ENCODE assay signal across 23 mouse cellular contexts in the genomic region with DNA sequence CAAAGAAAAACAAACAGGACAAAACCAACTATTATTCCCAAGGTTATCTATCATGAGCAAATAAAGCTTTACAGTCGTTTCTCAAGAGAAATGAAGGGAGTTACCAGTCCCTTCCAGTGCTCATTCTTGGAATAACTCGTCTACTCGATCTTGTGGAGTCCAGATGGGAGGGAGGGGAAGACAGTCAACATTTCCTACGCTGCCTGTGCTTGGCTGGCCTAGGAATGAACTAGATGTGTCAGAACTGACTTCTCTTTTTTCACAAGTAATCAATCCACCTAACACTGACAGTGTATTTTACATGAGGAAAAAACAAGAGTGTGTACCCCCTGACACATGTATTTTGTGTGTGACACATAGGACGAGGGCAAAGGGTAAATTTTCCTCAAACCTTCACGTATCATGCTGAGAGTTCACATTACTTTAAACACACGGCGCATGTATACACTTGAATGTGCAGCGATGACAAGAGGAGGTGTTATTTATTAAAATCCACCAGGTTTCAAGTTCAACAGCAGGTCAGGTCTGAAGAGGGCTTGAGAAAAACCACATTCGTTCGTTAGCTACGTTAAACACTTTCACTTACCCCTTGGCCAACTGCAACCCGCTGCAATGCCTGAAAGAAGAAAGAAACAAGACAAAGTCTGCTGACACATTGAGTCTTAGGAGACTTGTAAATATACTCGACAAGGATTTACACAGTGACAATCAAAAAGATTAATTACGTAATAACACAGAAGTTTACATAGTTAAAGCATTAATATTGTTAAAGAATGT. TPM values are rescaled to one million over a fixed set of nuclear protein-coding genes. Genes with fewer than 3 reads are reported as not detected.
DNase-seq lines count a peak whose midpoint lies in the region; ATAC-seq and TF ChIP-seq lines count a peak whose summit lies in the region.
"Had no signal": no experiment of that assay in that cellular context is flagged by ENCODE, and none has a peak within 500 bp of the region (broad histone marks: within the 10 kb centered on the region; RNA-seq: fewer than 3 reads in every experiment).

No protein-coding gene starts in this region.

- no peak overlapping the region for H3K9ac ChIP-seq in limb, embryonic 11.5 days (ENCODE audit: low read length)
- H3K9ac ChIP-seq in lung, postnatal 0 days (replicated peaks; ENCODE audit: low read depth): no peak overlapping the region
- no peak overlapping the region for H3K9ac ChIP-seq in stomach, embryonic 15.5 days
- H3K9ac ChIP-seq: heart, embryonic 15.5 days; midbrain, embryonic 13.5 days; neural tube, embryonic 13.5 days had no signal

- no peaks in the 10 kb centered on the region for H3K36me3 ChIP-seq in limb, embryonic 11.5 days (ENCODE audit: control insufficient read depth, insufficient read depth, low read length)
- peaks cover 7% of the 10 kb centered on the region; the same call in 1 of the 2 replicates for H3K36me3 ChIP-seq in limb, embryonic 10.5 days
- H3K36me3 ChIP-seq in lung, postnatal 0 days (ENCODE audit: insufficient read depth, low read length): no peaks in the 10 kb centered on the region
- H3K36me3 ChIP-seq in stomach, embryonic 15.5 days: no peaks in the 10 kb centered on the region

- no peak for TF ChIP-seq CTCF in lung, postnatal 0 days (IDR thresholded peaks at IDR 0.05)

- ATAC-seq in limb, embryonic 11.5 days (ENCODE audit: insufficient number of reproducible peaks, low FRiP score, low TSS enrichment, low read depth): peak; percentile 51; the same call in 1 of the 2 replicates
- ATAC-seq in lung, postnatal 0 days: peak; percentile 82
- ATAC-seq in stomach, embryonic 15.5 days (ENCODE audit: insufficient read depth, low FRiP score, low read depth): peak; percentile 61; the same call in 1 of the 2 replicates
- no peak for ATAC-seq in megakaryocyte, adult 5-6 weeks (ENCODE audit: poor library complexity, severe bottlenecking)
- ATAC-seq: midbrain, embryonic 13.5 days had no signal

- no peaks in the 10 kb centered on the region for H3K4me1 ChIP-seq in limb, embryonic 11.5 days (ENCODE audit: control insufficient read depth, insufficient read depth, low read length)
- peaks cover 17% of the 10 kb centered on the region for H3K4me1 ChIP-seq in limb, embryonic 10.5 days
- H3K4me1 ChIP-seq in lung, postnatal 0 days (ENCODE audit: insufficient read depth, low read depth, low read length): no peaks in the 10 kb centered on the region
- no peaks in the 10 kb centered on the region for H3K4me1 ChIP-seq in stomach, embryonic 15.5 days
- H3K4me1 ChIP-seq: embryonic facial prominence, embryonic 10.5 days; heart, embryonic 15.5 days had no signal

- intact Hi-C loops in heart, postnatal 25 days (cut with DNase I): no loop called here

- no peak overlapping the region for H3K4me2 ChIP-seq in limb, embryonic 11.5 days (ENCODE audit: low read depth, severe bottlenecking)
- peak overlapping the region; percentile 9; the same call in 1 of the 2 replicates for H3K4me2 ChIP-seq in lung, postnatal 0 days (replicated peaks; ENCODE audit: low read depth, low read length)
- H3K4me2 ChIP-seq in stomach, embryonic 15.5 days: peak overlapping the region; percentile 2; the same call in 1 of the 2 replicates
- H3K4me2 ChIP-seq: heart, embryonic 15.5 days; liver, embryonic 11.5 days; midbrain, embryonic 13.5 days; neural tube, embryonic 13.5 days had no signal

- WGBS in limb, embryonic 11.5 days: 60% methylated on average over 15 of the region's 15 CpGs
- 73% methylated on average over 15 of the region's 15 CpGs for WGBS in limb, embryonic 10.5 days
- 20% methylated on average over 15 of the region's 15 CpGs for WGBS in lung, postnatal 0 days
- WGBS in stomach, embryonic 15.5 days: 27% methylated on average over 15 of the region's 15 CpGs

- no peak overlapping the region for H3K4me3 ChIP-seq in limb, embryonic 11.5 days (ENCODE audit: low read depth, low read length)
- H3K4me3 ChIP-seq in limb, embryonic 10.5 days: no peak overlapping the region
- no peak overlapping the region for H3K4me3 ChIP-seq in lung, postnatal 0 days (ENCODE audit: low read depth, low read length)
- H3K4me3 ChIP-seq in stomach, embryonic 15.5 days (replicated peaks): no peak overlapping the region
- H3K4me3 ChIP-seq: embryonic facial prominence, embryonic 10.5 days; gastrocnemius, adult 2 months; heart, embryonic 15.5 days; left cerebral cortex, adult 2 months; midbrain, embryonic 13.5 days; neural tube, embryonic 13.5 days had no signal

- no peaks in the 10 kb centered on the region for H3K9me3 ChIP-seq in limb, embryonic 11.5 days (ENCODE audit: control insufficient read depth, low read length)
- no peaks in the 10 kb centered on the region for H3K9me3 ChIP-seq in limb, embryonic 10.5 days (replicated peaks)
- H3K9me3 ChIP-seq in lung, postnatal 0 days (ENCODE audit: low read length): no peaks in the 10 kb centered on the region
- H3K9me3 ChIP-seq in stomach, embryonic 15.5 days: no peaks in the 10 kb centered on the region
- H3K9me3 ChIP-seq: embryonic facial prominence, embryonic 10.5 days; G1E; heart, embryonic 15.5 days; midbrain, embryonic 13.5 days; neural tube, embryonic 13.5 days had no signal

- TF ChIP-seq EP300 in lung, postnatal 0 days (IDR thresholded peaks at IDR 0.05): no peak

- DNase-seq in heart, adult 11 months: peak; percentile 51
- DNase-seq in heart, postnatal 25 days (ENCODE audit: low spot score): no peak
- no peak for DNase-seq in limb, embryonic 11.5 days (ENCODE audit: low spot score)
- no peak for DNase-seq in limb, embryonic 10.5 days (ENCODE audit: low spot score)
- peak; percentile 73 for DNase-seq in lung, postnatal 0 days (ENCODE audit: low spot score)
- DNase-seq in cerebellum, adult 11-12 months: no peak
- DNase-seq: adrenal gland, postnatal 25 days; cerebellum, adult 11 months; cerebellum, postnatal 14 days; gastrocnemius, adult 2 months; kidney, postnatal 14 days; left cerebral cortex, postnatal 4 days; thymus, adult 2 months had no signal

- H3K27me3 ChIP-seq in limb, embryonic 11.5 days (ENCODE audit: control insufficient read depth, insufficient read depth, low read length): no peaks in the 10 kb centered on the region
- H3K27me3 ChIP-seq in limb, embryonic 10.5 days (ENCODE audit: low read depth, poor library complexity, severe bottlenecking): no peaks in the 10 kb centered on the region
- no peaks in the 10 kb centered on the region for H3K27me3 ChIP-seq in lung, postnatal 0 days (replicated peaks; ENCODE audit: insufficient read depth, low read length)
- H3K27me3 ChIP-seq in stomach, embryonic 15.5 days (replicated peaks): no peaks in the 10 kb centered on the region
- H3K27me3 ChIP-seq: heart, embryonic 15.5 days; midbrain, embryonic 13.5 days; neural tube, embryonic 13.5 days had no signal

- H3K27ac ChIP-seq in limb, embryonic 11.5 days (replicated peaks; ENCODE audit: low read depth, low read length): no peak overlapping the region
- no peak overlapping the region for H3K27ac ChIP-seq in limb, embryonic 10.5 days
- H3K27ac ChIP-seq in lung, postnatal 0 days (ENCODE audit: low read length): peak overlapping the region; percentile 20; the same call in 1 of the 2 replicates
- H3K27ac ChIP-seq in stomach, embryonic 15.5 days: peak overlapping the region; percentile 77
- H3K27ac ChIP-seq: embryonic facial prominence, embryonic 10.5 days; gastrocnemius, adult 2 months; heart, embryonic 15.5 days; left cerebral cortex, adult 2 months; macrophage; midbrain, embryonic 13.5 days; neural tube, embryonic 13.5 days had no signal

RNA-seq across cellular contexts. Expression of a gene that starts 46.9 kb away (rescaled TPM):
- total RNA-seq in heart, postnatal 25 days (2021): 1 to 10 TPM; 9.1 to 9.7 TPM
- polyA plus RNA-seq in limb, embryonic 11.5 days (2014; fragmentation: Nextera tagmentation; extraction: Ambion mirVana): 55.8 and 63.8 TPM in 2 replicates
- 59.2 and 59.3 TPM in 2 replicates for polyA plus RNA-seq in limb, embryonic 10.5 days (2016; fragmentation: Nextera tagmentation; extraction: Ambion mirVana)
- polyA plus RNA-seq in lung, postnatal 0 days (2015; fragmentation: Nextera tagmentation; extraction: Ambion mirVana): 46.8 and 49.2 TPM in 2 replicates
- polyA plus RNA-seq in stomach, embryonic 15.5 days (2015; fragmentation: Nextera tagmentation; extraction: Ambion mirVana): 53.8 and 53.9 TPM in 2 replicates
- total RNA-seq in megakaryocyte, adult 5-6 weeks (2015): 40.7 and 43.5 TPM in 2 replicates
- total RNA-seq in megakaryocyte, adult 5-6 weeks (2017): 25.6 and 30.0 TPM in 2 replicates

RNA-seq across cellular contexts. Expression of a gene that starts 47.2 kb away (rescaled TPM):
- total RNA-seq in heart, postnatal 25 days (2021): 1 to 10 TPM; 5.0 to 5.3 TPM
- 13.3 and 15.0 TPM in 2 replicates for polyA plus RNA-seq in limb, embryonic 11.5 days (2014; fragmentation: Nextera tagmentation; extraction: Ambion mirVana)
- 11.7 and 13.2 TPM in 2 replicates for polyA plus RNA-seq in limb, embryonic 10.5 days (2016; fragmentation: Nextera tagmentation; extraction: Ambion mirVana)
- polyA plus RNA-seq in lung, postnatal 0 days (2015; fragmentation: Nextera tagmentation; extraction: Ambion mirVana): 10.8 and 11.7 TPM in 2 replicates
- polyA plus RNA-seq in stomach, embryonic 15.5 days (2015; fragmentation: Nextera tagmentation; extraction: Ambion mirVana): 12.6 and 13.5 TPM in 2 replicates
- 8.1 and 9.0 TPM in 2 replicates for total RNA-seq in megakaryocyte, adult 5-6 weeks (2015)
- 9.5 and 13.3 TPM in 2 replicates for total RNA-seq in megakaryocyte, adult 5-6 weeks (2017)

Comparison
In these comparisons a context has a peak if more than half of its experiments do, and no peak if none do; other contexts are left out.
1. DNase-seq: peak in heart, adult 11 months (single experiment) and lung, postnatal 0 days (single experiment); none in heart, postnatal 25 days (single experiment), limb, embryonic 11.5 days (single experiment), limb, embryonic 10.5 days (single experiment) and cerebellum, adult 11-12 months (single experiment).
2. H3K27ac ChIP-seq: peak in lung, postnatal 0 days (single experiment) and stomach, embryonic 15.5 days (single experiment); none in limb, embryonic 11.5 days (single experiment) and limb, embryonic 10.5 days (single experiment).